Mouse (Mus musculus) heart, embryonic 12.5 days (tissue): ENCODE results near the gene Slc39a2. TPM values are rescaled to one million over a fixed set of nuclear protein-coding genes. Genes with fewer than 3 reads are reported as not detected.
"Not testable (repeated sequence)": the region's sequence is repeated elsewhere in the genome, so short reads cannot be mapped to it uniquely, and the experiment has no call there.

Source experiments
- ATAC-seq: fragments of 200-750 bp; cut with Nextera tagmentation; 2 replicates; pipeline ENCODE4 v1.8.0; 2017; ENCODE audit warnings: moderate TSS enrichment, moderate library complexity; ENCODE audit not compliant: insufficient number of reproducible peaks, low FRiP score
- H3K27ac ChIP-seq: fragments of 300-500 bp; sonication (generic); 2 replicates; pipeline ENCODE4 v1.5.1; 2016; ENCODE audit warnings: mild to moderate bottlenecking, moderate library complexity; ENCODE audit not compliant: poor library complexity, severe bottlenecking
- H3K27me3 ChIP-seq: fragments of 300-500 bp; sonication (generic); replicated peaks from 2 replicates; pipeline ENCODE4 v1.6.1; 2016; ENCODE audit warnings: mild to moderate bottlenecking, moderate library complexity
- H3K36me3 ChIP-seq: fragments of 300-500 bp; sonication (generic); 2 replicates; pipeline ENCODE4 v1.6.1; 2016; ENCODE audit warnings: mild to moderate bottlenecking, moderate library complexity
- H3K4me1 ChIP-seq: fragments of 300-500 bp; sonication (generic); replicated peaks from 2 replicates; pipeline ENCODE4 v1.6.1; 2016; ENCODE audit warnings: mild to moderate bottlenecking
- H3K4me2 ChIP-seq: fragments of 300-500 bp; sonication (generic); 2 replicates; pipeline ENCODE4 v1.6.1; 2016; ENCODE audit warnings: mild to moderate bottlenecking, moderate library complexity
- H3K4me3 ChIP-seq: fragments of 300-500 bp; sonication (generic); 2 replicates; pipeline ENCODE4 v1.5.1; 2016; ENCODE audit warnings: mild to moderate bottlenecking
- H3K9ac ChIP-seq: fragments of 300-500 bp; sonication (generic); 2 replicates; pipeline ENCODE4 v1.6.1; 2016; ENCODE audit warnings: mild to moderate bottlenecking, moderate library complexity
- H3K9me3 ChIP-seq: fragments of 300-500 bp; sonication (generic); replicated peaks from 2 replicates; pipeline ENCODE4 v1.6.1; 2016; ENCODE audit warnings: mild to moderate bottlenecking, moderate library complexity
- WGBS: fragments of 180-500 bp; shearing (Covaris S2); methylation state at CpG from one replicate; pipeline ENCODE4 v1.1.7; 2016; 5-methylcytosine and 5-hydroxymethylcytosine counted together
- polyA plus RNA-seq: library from polyadenylated mRNA; unstranded; fragments of >200 nt; fragmentation: Nextera tagmentation; extraction: Ambion mirVana; gene quantifications from 2 replicates; pipeline ENCODE4 v1.2.1, GENCODE M21; 2016

Gene Slc39a2
- polyA plus RNA-seq = 0.20 and 0.44 TPM in 2 replicates

- 91% methylated on average over 9 of the region's 9 CpGs for WGBS
- no peak within 1 kb of the TSS for H3K4me2 ChIP-seq
- no peak within 1 kb of the TSS for H3K9ac ChIP-seq
- no peak within 1 kb of the TSS for H3K4me3 ChIP-seq
- peaks cover 15% of the 10 kb centered on the region for H3K4me1 ChIP-seq
- H3K27ac ChIP-seq = no peak within 1 kb of the TSS
- no peaks in the 10 kb centered on the region for H3K27me3 ChIP-seq
- peaks cover 48% of the 10 kb centered on the region for H3K36me3 ChIP-seq
- H3K9me3 ChIP-seq = no peaks in the 10 kb centered on the region
- ATAC-seq = no peak
These were observed at the start of gene Slc39a2 for GRCm38 (mm10) chr14:51892191-51892939. Slc39a2 (plus strand) TSS chr14:51892889.

GRCm38 (mm10) chr14:51843882-51844281, 48.8 kb upstream of the Slc39a2 start:
- H3K4me1 ChIP-seq = no peaks in the 10 kb centered on the region; the same call in 1 of the 2 replicates
- no peak overlapping the region for H3K27ac ChIP-seq
- H3K27me3 ChIP-seq = no peaks in the 10 kb centered on the region
- no peaks in the 10 kb centered on the region for H3K9me3 ChIP-seq
- no peak for ATAC-seq
- H3K9ac ChIP-seq = no peak overlapping the region
- H3K4me3 ChIP-seq = no peak overlapping the region
- H3K4me2 ChIP-seq = no peak overlapping the region
- H3K36me3 ChIP-seq = no peaks in the 10 kb centered on the region

- 62% methylated on average over 3 of the region's 3 CpGs for WGBS
- Histone ChIP-seq H3K4me1 (no peaks in the 10 kb centered on the region; the same call in 1 of the 2 replicates), H3K36me3 (no peaks in the 10 kb centered on the region), H3K9ac (no peak overlapping the region), H3K4me2 (no peak overlapping the region), H3K27ac (no peak overlapping the region), H3K4me3 (no peak overlapping the region), H3K9me3 (no peaks in the 10 kb centered on the region), H3K27me3 (no peaks in the 10 kb centered on the region)
- ATAC-seq = no peak
These were observed 46.1 kb upstream of the Slc39a2 start for GRCm38 (mm10) chr14:51846566-51846965.

DNA sequence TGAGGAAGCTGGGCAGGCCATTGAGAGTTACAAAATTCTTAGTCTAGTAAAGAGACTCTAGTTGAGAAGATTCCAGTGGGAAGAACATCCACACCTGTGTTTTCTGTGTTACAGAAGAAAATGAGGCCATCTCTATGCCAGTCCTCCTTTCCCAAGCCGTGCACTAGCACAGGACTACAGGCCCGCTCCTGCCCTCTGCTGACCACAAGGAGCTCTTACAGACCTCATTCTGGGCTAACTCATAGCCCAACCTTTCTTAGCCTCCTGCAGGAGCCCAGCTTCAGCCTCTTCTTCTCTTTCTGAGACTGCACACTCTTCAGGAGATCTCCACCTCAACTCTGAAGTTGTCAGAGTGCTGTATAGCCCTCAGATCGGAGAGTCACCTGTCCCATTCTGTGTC, 41.7 kb upstream of the Slc39a2 start:
- not testable (repeated sequence) for ATAC-seq, H3K27me3 ChIP-seq, H3K9ac ChIP-seq, H3K9me3 ChIP-seq, H3K36me3 ChIP-seq, H3K4me3 ChIP-seq, H3K4me1 ChIP-seq, H3K4me2 ChIP-seq, H3K27ac ChIP-seq
- whole genome bisulfite sequencing = 49% methylated on average over 3 of the region's 3 CpGs

DNA sequence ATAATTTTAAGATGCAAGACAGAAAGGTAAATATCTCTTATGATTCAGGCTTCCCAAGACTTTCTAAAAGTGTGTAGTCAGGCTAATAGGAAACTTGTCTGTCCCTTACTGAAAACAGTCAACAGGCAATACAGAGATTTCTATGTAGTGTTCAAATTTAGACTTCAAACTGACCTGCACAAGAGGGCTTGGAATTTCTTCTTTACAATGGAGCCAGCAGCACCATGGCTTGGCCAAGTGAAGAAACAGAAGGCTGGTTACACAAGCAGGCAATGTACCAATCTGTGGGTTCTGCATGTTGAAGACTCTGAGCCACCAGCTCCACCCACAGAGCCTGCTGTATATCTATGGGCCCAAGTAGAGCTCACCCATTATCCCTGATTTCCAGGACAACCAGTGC, 39.3 kb upstream of the Slc39a2 start, which contains the start of gene Ear6:
Gene Ear6 (plus strand): TSS at position 301 of the 400 bp plus-strand sequence.
- Histone ChIP-seq H3K36me3 (no peaks in the 10 kb centered on the region), H3K27me3 (no peaks in the 10 kb centered on the region), H3K4me1 (no peaks in the 10 kb centered on the region), H3K4me3 (no peak within 1 kb of the TSS), H3K27ac (no peak within 1 kb of the TSS), H3K9ac (no peak within 1 kb of the TSS), H3K9me3 (no peaks in the 10 kb centered on the region), H3K4me2 (no peak within 1 kb of the TSS)
- no peak for ATAC-seq

GRCm38 (mm10) chr14:51855280-51855679, 37.4 kb upstream of the Slc39a2 start:
- not testable (repeated sequence) for H3K27ac ChIP-seq, H3K36me3 ChIP-seq, H3K4me1 ChIP-seq, H3K9ac ChIP-seq, H3K4me2 ChIP-seq, H3K4me3 ChIP-seq, H3K27me3 ChIP-seq, H3K9me3 ChIP-seq, ATAC-seq
- WGBS = 69% methylated on average over 7 of the region's 7 CpGs

GRCm38 (mm10) chr14:51863603-51864002, 29.1 kb upstream of the Slc39a2 start:
- WGBS = 10% methylated on average over 1 of the region's 1 CpGs
- H3K9ac ChIP-seq, H3K9me3 ChIP-seq, H3K4me1 ChIP-seq, H3K4me3 ChIP-seq, H3K36me3 ChIP-seq, H3K4me2 ChIP-seq, H3K27me3 ChIP-seq, ATAC-seq, H3K27ac ChIP-seq: not testable (repeated sequence)

- Histone ChIP-seq H3K27me3 (0 out of 2 replicates have a peak, but pooled peaks cover under 1% of the 10 kb centered on the region), H3K9me3 (no peaks in the 10 kb centered on the region), H3K27ac (no peak overlapping the region), H3K4me3 (no peak overlapping the region), H3K4me2 (no peak overlapping the region), H3K9ac (no peak overlapping the region), H3K4me1 (no peaks in the 10 kb centered on the region), H3K36me3 (no peaks in the 10 kb centered on the region)
- WGBS = 73% methylated on average over 2 of the region's 2 CpGs
- no peak for ATAC-seq
These were observed 21.9 kb upstream of the Slc39a2 start for GRCm38 (mm10) chr14:51870756-51871155.

DNA sequence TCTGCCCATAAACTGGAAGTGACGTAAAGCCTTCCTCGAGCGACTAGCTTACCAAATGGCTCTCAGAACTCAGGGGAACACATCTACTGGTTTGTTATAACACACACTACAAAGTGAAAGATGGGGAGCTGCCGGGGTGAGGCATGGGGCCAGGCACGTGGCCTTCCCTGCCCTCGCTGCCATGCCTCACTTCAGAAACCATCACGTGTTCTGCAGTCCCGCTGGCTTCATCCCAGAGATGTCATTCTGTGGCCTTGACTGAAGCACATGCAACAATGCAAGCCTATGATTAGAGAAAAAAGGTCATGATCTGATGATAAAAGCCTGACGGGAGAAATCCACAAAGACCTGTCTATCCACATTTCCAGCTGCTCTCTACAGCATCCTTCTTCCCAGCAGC, 20.9 kb upstream of the Slc39a2 start:
- Histone ChIP-seq H3K4me2 (no peak overlapping the region), H3K36me3 (no peaks in the 10 kb centered on the region), H3K4me1 (no peaks in the 10 kb centered on the region), H3K9ac (no peak overlapping the region), H3K27me3 (0 out of 2 replicates have a peak, but pooled peaks cover 6% of the 10 kb centered on the region), H3K4me3 (no peak overlapping the region), H3K27ac (no peak overlapping the region), H3K9me3 (no peaks in the 10 kb centered on the region)
- WGBS = 74% methylated on average over 9 of the region's 9 CpGs
- ATAC-seq = no peak

DNA sequence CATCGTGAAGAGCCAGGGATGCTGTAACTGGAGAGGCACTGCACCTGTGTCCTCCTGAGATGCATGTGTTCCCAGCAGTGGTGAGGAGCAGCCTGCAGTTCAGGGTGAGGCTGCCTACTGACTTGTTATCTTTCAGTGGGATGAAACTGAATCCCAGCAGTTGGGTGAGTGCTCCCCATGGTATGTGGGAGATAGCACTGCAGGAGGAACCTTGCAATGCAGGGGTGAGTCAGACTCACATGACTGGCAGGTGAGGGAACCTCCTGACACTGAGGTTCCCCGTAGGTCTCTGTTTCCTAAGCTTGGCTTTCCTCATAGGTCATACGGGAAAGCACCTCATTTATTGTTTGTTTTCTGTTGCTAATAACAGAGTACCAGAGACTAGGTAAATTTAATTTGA, 15.2 kb upstream of the Slc39a2 start:
- no peaks in the 10 kb centered on the region for H3K4me1 ChIP-seq
- 66% methylated on average over 3 of the region's 3 CpGs for WGBS
- H3K27ac ChIP-seq = no peak overlapping the region
- H3K4me3 ChIP-seq = no peak overlapping the region
- no peak for ATAC-seq
- H3K9ac ChIP-seq = no peak overlapping the region
- H3K4me2 ChIP-seq = no peak overlapping the region
- H3K9me3 ChIP-seq = no peaks in the 10 kb centered on the region
- H3K36me3 ChIP-seq = no peaks in the 10 kb centered on the region
- H3K27me3 ChIP-seq = 0 out of 2 replicates have a peak, but pooled peaks cover 6% of the 10 kb centered on the region

DNA sequence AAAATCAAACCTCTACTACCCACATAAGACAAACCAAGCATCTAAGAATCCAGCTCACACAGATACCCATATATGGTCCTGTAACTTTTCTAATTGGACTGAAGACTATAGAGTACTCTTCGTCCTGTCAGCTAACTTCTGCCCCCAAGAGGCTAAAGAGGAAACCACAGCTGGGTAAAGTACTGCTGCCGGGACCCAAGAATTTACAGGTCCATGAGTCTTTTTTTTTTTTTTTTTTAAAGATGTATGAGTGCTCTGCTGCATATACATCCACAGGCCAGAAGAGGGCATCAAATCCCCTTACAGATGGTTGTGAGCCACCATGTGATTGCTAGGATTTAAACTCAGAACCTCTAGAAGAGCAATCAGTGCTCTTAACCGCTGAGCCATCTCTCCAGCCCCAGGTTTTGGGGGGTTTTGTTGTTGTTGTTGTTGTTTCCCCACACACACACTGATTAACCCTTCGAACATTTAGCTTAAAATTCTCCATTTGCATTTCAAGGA, 9.1 kb upstream of the Slc39a2 start:
- no peaks in the 10 kb centered on the region for H3K9me3 ChIP-seq
- H3K4me3 ChIP-seq = peak overlapping the region; percentile 80
- H3K27ac ChIP-seq = peak overlapping the region; percentile 87
- peak; percentile 36; the same call in 1 of the 2 replicates for ATAC-seq
- H3K9ac ChIP-seq = peak overlapping the region; percentile 72; the same call in 1 of the 2 replicates
- no peaks in the 10 kb centered on the region for H3K27me3 ChIP-seq
- H3K4me1 ChIP-seq = peaks cover 11% of the 10 kb centered on the region
- peak overlapping the region; percentile 98 for H3K4me2 ChIP-seq
- WGBS = 0% methylated on average over 4 of the region's 4 CpGs
- H3K36me3 ChIP-seq = peaks cover 24% of the 10 kb centered on the region
